Mouse (Mus musculus): Measurements from ENCODE around the gene Suv39h1.
"Not testable (repeated sequence)": the region's sequence is repeated elsewhere in the genome, so short reads cannot be mapped to it uniquely, and the experiment has no call there.

GRCm38 (mm10) chrX:8096068-8096786, 21.7 kb upstream of the Suv39h1 start:
- TF ChIP-seq CTCF (IDR thresholded peaks at IDR 0.05; ENCODE audit: low read depth, low read length); POLR2A (IDR thresholded peaks at IDR 0.05; ENCODE audit: extremely low read depth, insufficient read depth, low read length): not testable (repeated sequence)
